Mouse (Mus musculus) heart, adult 8-10 months (tissue): ENCODE results near the gene Cd209b. TPM values are rescaled to one million over a fixed set of nuclear protein-coding genes. Genes with fewer than 3 reads are reported as not detected.

Source experiments
- DNase-seq: peaks from one replicate; pipeline ENCODE4 v3.0.0; 2022; ENCODE audit warnings: low spot score
- total RNA-seq, 4 experiments: library from RNA; stranded (reverse); gene quantifications; 2 replicates each; pipeline ENCODE4 v1.2.4; 2022

The Cd209b gene
- total RNA-seq = 1 to 10 TPM; 1.2 to 2.2 (median 1.5) TPM

GRCm38 (mm10) chr8:3926744-3927143, at the start of gene Cd209b:
Cd209b (minus strand) TSS chr8:3926844.
- no peak for DNase-seq

- peak; percentile 10 for DNase-seq
These were observed 29.4 kb upstream of the Cd209b start for GRCm38 (mm10) chr8:3956037-3956436.

GRCm38 (mm10) chr8:3954646-3955045, 28.0 kb upstream of the Cd209b start, which contains the start of gene Cd209c:
Cd209c (minus strand) TSS chr8:3954746.
- DNase-seq = no peak

- DNase-seq = no peak
These were observed 13.4 kb upstream of the Cd209b start for GRCm38 (mm10) chr8:3940023-3940422.

- no peak for DNase-seq
These were observed 48.2 kb downstream of the Cd209b start, which contains the start of gene Cd209d for GRCm38 (mm10) chr8:3878455-3878854. Cd209d (minus strand) TSS chr8:3878555.

GRCm38 (mm10) chr8:3876121-3876520, 50.5 kb downstream of the Cd209b start:
- no peak for DNase-seq

Other genes with a start within 250 kb of the Cd209b start
- under 1 TPM; 0.22 to 0.55 (median 0.47) TPM for gene Fcer2a, start 232.7 kb downstream of the Cd209b start, total RNA-seq
- under 1 TPM; 0.53 to 0.79 (median 0.59) TPM for gene Clec4g, start 206.2 kb downstream of the Cd209b start, total RNA-seq
- under 1 TPM; 0.63 to 0.78 (median 0.71) TPM for gene Cd209a, start 177.9 kb downstream of the Cd209b start, total RNA-seq
- not detected for gene Cd209e, start 72.5 kb downstream of the Cd209b start, total RNA-seq
- gene Cd209d, start 48.3 kb downstream of the Cd209b start, total RNA-seq = 1 to 10 TPM in 2 of 4 experiments, under 1 TPM in 2; 0.69 to 1.3 (median 1.0) TPM
- under 1 TPM in 3 of 4 experiments, not detected in 1; 0.25 to 0.54 (median 0.41) TPM for gene Cd209c, start 27.9 kb upstream of the Cd209b start, total RNA-seq
- gene Cd209f, start 179.0 kb upstream of the Cd209b start, total RNA-seq = 1 to 10 TPM in 1 of 4 experiments, under 1 TPM in 3; 0.63 to 1.8 (median 0.68) TPM
- under 1 TPM; 0.11 to 0.86 (median 0.34) TPM for gene Cd209g, start 207.3 kb upstream of the Cd209b start, total RNA-seq
- 10 to 100 TPM; 19.0 to 26.0 (median 22.9) TPM for gene Evi5l, start 239.7 kb upstream of the Cd209b start, total RNA-seq